Mouse (Mus musculus) pancreas, adult 10 weeks (tissue): ENCODE data around the gene Rnf114. TPM values are rescaled to one million over a fixed set of nuclear protein-coding genes. Genes with fewer than 3 reads are reported as not detected.

ENCODE experiments used
- polyA plus RNA-seq: library from polyadenylated mRNA; stranded (reverse); fragments of 350-450 nt; fragmentation: Illumina TruSeq; extraction: RNeasy Lipid Tissue Mini Kit (QIAGEN cat#74804); gene quantifications from one replicate; pipeline ENCODE4 v1.2.3, GENCODE M21; 2015; ENCODE audit warnings: low read depth, low replicate concordance; ENCODE audit not compliant: insufficient read depth

Gene Rnf114
- polyA plus RNA-seq: 11.6 TPM

DNA sequence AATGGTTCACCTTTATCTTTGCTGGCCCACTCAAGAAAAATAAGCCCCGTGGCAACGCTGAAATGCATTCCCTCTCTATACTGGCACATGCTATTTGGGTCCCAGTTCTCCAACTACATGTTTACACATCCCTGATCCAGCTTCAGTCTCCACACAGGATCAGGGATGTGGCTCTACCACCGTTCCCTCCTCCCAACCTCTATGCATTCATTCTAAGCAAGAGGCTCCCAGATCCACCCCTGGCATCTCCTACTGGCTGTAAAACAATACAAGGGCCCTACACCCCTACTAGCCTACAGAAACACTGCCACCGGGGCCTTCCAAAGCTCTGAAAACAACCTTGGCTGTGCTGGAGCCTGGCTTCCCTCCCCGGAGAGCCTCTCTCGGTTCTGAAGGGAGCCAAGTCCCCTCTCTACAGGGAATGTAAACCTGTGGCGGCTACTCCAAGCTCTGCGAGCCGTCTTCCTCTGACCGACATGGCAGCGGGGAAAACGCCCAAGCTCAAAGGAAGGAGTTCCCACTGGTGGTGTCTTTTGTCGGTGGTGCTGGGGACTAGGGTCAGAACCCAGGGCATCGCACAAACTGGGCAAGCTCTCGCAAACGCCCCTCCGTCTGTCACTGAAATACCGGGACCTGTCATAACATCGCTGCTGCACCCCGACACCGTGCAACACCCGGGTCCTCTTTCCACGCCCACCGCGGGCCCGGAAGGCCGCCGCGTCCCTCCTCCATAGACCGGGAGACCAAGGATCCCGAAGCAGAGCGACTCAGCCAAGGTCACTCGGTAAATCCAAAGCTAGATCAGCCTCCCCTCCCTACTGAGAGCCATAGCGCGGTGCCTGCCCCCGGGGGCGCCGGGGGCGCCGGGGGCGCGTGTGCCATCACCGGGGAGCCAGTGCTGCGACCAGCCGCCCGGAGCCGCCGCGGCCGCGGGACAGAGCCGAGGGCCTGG lies at the start of gene Rnf114:
Rnf114 (plus strand) TSS at position 889 of the 952 bp plus-strand sequence.

DNA sequence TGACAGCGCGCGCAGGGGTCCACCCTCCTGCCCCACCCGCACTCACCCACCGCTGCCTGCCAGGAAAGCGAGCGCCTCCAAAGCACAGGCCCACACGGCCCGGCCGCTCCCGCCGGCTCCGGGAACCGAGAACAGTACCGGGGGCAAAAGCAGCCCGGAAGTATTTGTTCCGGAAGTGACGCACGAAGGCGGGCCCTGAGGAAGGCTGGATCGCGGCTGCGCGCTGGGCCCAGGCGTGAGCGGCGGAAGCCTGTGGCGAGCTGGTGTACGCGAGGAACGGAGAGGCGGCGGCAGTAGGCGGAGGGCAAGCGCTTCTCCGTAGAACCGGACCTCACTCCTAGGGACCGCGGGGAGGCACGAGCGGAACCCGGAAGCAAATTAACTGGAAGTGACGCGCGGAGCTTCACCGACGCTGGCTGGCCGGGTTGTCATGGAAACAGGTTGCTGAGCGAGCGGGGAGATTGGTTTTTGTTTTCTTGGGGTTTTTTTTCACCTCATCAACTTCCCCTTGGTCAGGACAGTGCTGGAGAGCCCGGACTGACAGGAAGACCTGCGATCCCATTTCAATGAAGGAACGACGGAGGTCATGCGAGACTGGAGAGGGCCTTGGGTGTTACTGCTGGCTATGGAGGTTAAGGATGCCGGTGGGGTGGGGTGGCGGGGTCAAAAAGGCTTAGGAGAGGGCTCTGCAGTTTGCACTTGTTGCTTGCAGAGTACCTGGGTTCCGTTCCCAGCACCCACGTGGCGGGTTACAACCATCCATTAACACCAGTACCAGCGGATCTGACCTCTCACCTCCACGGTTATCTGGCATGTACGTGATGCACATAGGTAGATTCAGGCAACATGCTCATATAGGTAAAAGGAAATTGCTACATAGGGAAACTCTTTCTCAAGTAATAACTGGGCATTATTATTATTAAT lies 530 bp downstream of the Rnf114 start, which contains the start of gene Spata2:
Spata2 (minus strand) TSS at position 175 of the 924 bp plus-strand sequence.

DNA sequence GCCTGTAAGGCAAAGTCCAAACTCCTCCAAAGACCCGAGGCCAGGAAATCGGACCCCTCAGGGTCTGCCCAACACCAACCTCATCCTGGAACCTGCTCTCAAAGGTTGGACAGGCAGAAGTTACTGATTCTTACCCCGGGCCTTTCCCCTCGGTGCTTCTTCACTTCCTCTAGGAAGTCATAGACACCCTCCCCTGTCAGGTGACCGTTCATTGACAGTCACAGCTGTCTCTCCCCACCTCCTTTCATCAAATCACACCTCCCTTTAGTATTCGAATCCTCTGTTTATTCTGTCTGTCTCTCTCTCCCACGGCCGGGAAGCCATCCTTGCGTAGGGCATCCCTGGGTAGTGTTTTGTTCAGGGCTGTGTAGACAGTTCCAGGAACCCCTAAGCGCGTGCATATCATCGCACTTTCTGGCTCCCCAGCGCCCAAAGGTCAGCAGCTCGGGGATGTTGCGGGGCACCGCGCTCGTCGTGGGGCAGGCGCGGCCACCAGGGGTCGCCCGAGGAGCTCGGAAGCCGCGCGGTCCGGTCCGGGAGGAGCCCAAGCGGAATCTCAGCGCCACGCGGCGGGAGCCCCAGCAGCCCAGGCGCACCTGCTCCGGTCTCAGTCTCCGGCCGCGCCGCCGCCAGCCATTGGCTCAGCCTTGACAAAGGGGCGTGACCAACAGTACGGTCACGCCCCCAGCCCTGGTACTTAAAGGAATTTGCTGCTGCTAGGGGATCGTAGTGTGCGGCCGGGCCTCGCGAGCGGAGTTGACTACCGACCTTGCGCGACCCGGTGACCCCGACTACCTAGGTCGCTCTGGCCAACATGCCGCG lies 45.2 kb downstream of the Rnf114 start, which contains the start of gene Snai1:
Snai1 (plus strand) TSS at position 720 of the 822 bp plus-strand sequence.

Other genes starting within 250 kb of the Rnf114 start
- gene B4galt5, start 143.5 kb upstream of the Rnf114 start, polyA plus RNA-seq: 2.6 TPM
- gene Slc9a8, start 70.9 kb upstream of the Rnf114 start, polyA plus RNA-seq: 7.0 TPM
- 4.6 TPM for gene Spata2, start 242 bp downstream of the Rnf114 start, polyA plus RNA-seq
- gene Snai1, start 45.5 kb downstream of the Rnf114 start, polyA plus RNA-seq: 3.8 TPM
- 28.3 TPM for gene Ube2v1, start 139.4 kb downstream of the Rnf114 start, polyA plus RNA-seq
- not detected for gene Gm20431, start 168.9 kb downstream of the Rnf114 start, polyA plus RNA-seq
- 4.7 TPM for gene Cebpb, start 196.3 kb downstream of the Rnf114 start, polyA plus RNA-seq
- gene Tmem189, start 197.2 kb downstream of the Rnf114 start, polyA plus RNA-seq: 8.2 TPM